Mouse (Mus musculus): ENCODE measurements around the gene Def8.
A peak's percentile ranks its signal among the peaks of the same experiment; 100 is the strongest.
"Not testable (repeated sequence)": the region's sequence is repeated elsewhere in the genome, so short reads cannot be mapped to it uniquely, and the experiment has no call there.

Def8 gene

GRCm38 (mm10) chr8:123432381-123432780 is 9.1 kb downstream of the Def8 start:
- DNase-seq (ENCODE audit: low spot score in 2 of 2): no peak

- not testable (repeated sequence) for DNase-seq (ENCODE audit: low spot score in 2 of 2)
Measured at GRCm38 (mm10) chr8:123433241-123433974, 10.1 kb downstream of the Def8 start.

GRCm38 (mm10) chr8:123441788-123442187 is 18.5 kb downstream of the Def8 start:
- DNase-seq (ENCODE audit: low spot score in 2 of 2): no peak

- DNase-seq (ENCODE audit: low spot score in 2 of 2): no peak
Measured at GRCm38 (mm10) chr8:123442351-123442750, 19.0 kb downstream of the Def8 start.

- DNase-seq (ENCODE audit: low spot score in 2 of 2): peak; percentile 90 to 95
Measured at GRCm38 (mm10) chr8:123442871-123443575, 19.7 kb downstream of the Def8 start.

- no peak for DNase-seq (ENCODE audit: low spot score in 2 of 2)
Measured at GRCm38 (mm10) chr8:123443576-123443921, 20.2 kb downstream of the Def8 start.

GRCm38 (mm10) chr8:123444131-123444530 is 20.8 kb downstream of the Def8 start:
- no peak for DNase-seq (ENCODE audit: low spot score in 2 of 2)

- no peak for DNase-seq (ENCODE audit: low spot score in 2 of 2)
Measured at GRCm38 (mm10) chr8:123445981-123446380, 22.7 kb downstream of the Def8 start.

GRCm38 (mm10) chr8:123446799-123447198 is 23.5 kb downstream of the Def8 start:
- DNase-seq (ENCODE audit: low spot score in 2 of 2): no peak

- DNase-seq (ENCODE audit: low spot score in 2 of 2): no peak
Measured at GRCm38 (mm10) chr8:123450783-123451182, 27.5 kb downstream of the Def8 start.

GRCm38 (mm10) chr8:123451747-123452146 is 28.4 kb downstream of the Def8 start:
- not testable (repeated sequence) for DNase-seq (ENCODE audit: low spot score in 2 of 2)

GRCm38 (mm10) chr8:123452149-123452548 is 28.8 kb downstream of the Def8 start:
- DNase-seq (ENCODE audit: low spot score in 2 of 2): no peak

- DNase-seq (ENCODE audit: low spot score in 2 of 2): no peak
Measured at GRCm38 (mm10) chr8:123453291-123453690, 30.0 kb downstream of the Def8 start.

GRCm38 (mm10) chr8:123453951-123454350 is 30.6 kb downstream of the Def8 start:
- no peak for DNase-seq (ENCODE audit: low spot score in 2 of 2)

GRCm38 (mm10) chr8:123454559-123454958 is 31.2 kb downstream of the Def8 start:
- DNase-seq (ENCODE audit: low spot score in 2 of 2): no peak

GRCm38 (mm10) chr8:123463651-123464050 is 40.3 kb downstream of the Def8 start:
- DNase-seq (ENCODE audit: low spot score in 2 of 2): no peak

GRCm38 (mm10) chr8:123467476-123467875 is 44.1 kb downstream of the Def8 start:
- DNase-seq (ENCODE audit: low spot score in 2 of 2): no peak

GRCm38 (mm10) chr8:123472991-123473390 is 49.7 kb downstream of the Def8 start:
- not testable (repeated sequence) for DNase-seq (ENCODE audit: low spot score in 2 of 2)

GRCm38 (mm10) chr8:123474549-123474948 is 51.2 kb downstream of the Def8 start:
- DNase-seq (ENCODE audit: low spot score in 2 of 2): not testable (repeated sequence)

GRCm38 (mm10) chr8:123476911-123477736 is 53.8 kb downstream of the Def8 start:
- no peak for DNase-seq (ENCODE audit: low spot score in 2 of 2)

GRCm38 (mm10) chr8:123477737-123478258 is 54.5 kb downstream of the Def8 start, which contains the start of gene Afg3l1:
Gene Afg3l1 (plus strand): TSS chr8:123477903.
- peak; percentile 84 to 95 for DNase-seq (ENCODE audit: low spot score in 2 of 2)
